ENCODE assay signal across 10 mouse cellular contexts in the genomic region with DNA sequence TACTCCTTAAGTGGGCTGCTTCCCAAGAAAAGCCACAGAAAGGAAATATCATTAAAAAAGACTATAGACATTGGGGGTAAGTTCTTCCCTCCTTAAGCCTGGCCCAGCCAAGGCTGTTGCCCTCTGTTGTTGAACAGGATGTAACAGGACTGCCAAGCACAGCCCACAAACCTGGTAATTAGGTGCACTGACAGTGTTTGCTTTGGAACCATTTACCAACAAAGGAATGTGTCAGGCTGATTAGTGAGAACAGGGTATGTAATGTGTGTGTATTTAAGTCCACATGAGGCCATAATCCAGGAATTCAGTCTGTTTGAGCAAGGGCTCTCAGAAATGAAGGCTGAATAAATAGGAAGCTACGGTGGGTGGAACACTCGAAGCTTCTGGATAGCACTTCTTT.
A peak's percentile ranks its signal among the peaks of the same experiment; 100 is the strongest.
DNase-seq lines count a peak whose midpoint lies in the region; ATAC-seq lines count a peak whose summit lies in the region.
"Had no signal": no experiment of that assay in that cellular context is flagged by ENCODE, and none has a peak within 500 bp of the region (broad histone marks: within the 10 kb centered on the region; RNA-seq: fewer than 3 reads in every experiment).

No protein-coding gene starts in this region.

- H3K4me1 ChIP-seq in embryonic facial prominence, embryonic 14.5 days (ENCODE audit: control insufficient read depth, insufficient read depth, low read length): 0 out of 2 replicates have a peak, but pooled peaks cover 5% of the 10 kb centered on the region
- H3K4me1 ChIP-seq in kidney, embryonic 14.5 days (ENCODE audit: control insufficient read depth, insufficient read depth, low read length): 0 out of 2 replicates have a peak, but pooled peaks cover 3% of the 10 kb centered on the region
- H3K4me1 ChIP-seq in midbrain, embryonic 14.5 days (ENCODE audit: control insufficient read depth, insufficient read depth, low read length): no peaks in the 10 kb centered on the region; the same call in 1 of the 2 replicates

- no peak overlapping the region for H3K4me3 ChIP-seq in embryonic facial prominence, embryonic 14.5 days (ENCODE audit: low read depth, low read length)
- no peak overlapping the region for H3K4me3 ChIP-seq in kidney, embryonic 14.5 days (ENCODE audit: low read length)
- H3K4me3 ChIP-seq in midbrain, embryonic 14.5 days (replicated peaks; ENCODE audit: low read depth, low read length): no peak overlapping the region

- no peaks in the 10 kb centered on the region for H3K36me3 ChIP-seq in embryonic facial prominence, embryonic 14.5 days (ENCODE audit: control insufficient read depth, insufficient read depth, low read length)
- no peaks in the 10 kb centered on the region for H3K36me3 ChIP-seq in kidney, embryonic 14.5 days (ENCODE audit: control insufficient read depth, insufficient read depth, low read length)
- no peaks in the 10 kb centered on the region for H3K36me3 ChIP-seq in midbrain, embryonic 14.5 days (ENCODE audit: control insufficient read depth, insufficient read depth, low read length)

- H3K27me3 ChIP-seq in embryonic facial prominence, embryonic 14.5 days (replicated peaks; ENCODE audit: control insufficient read depth, insufficient read depth, low read length): no peaks in the 10 kb centered on the region
- no peaks in the 10 kb centered on the region for H3K27me3 ChIP-seq in kidney, embryonic 14.5 days (ENCODE audit: control insufficient read depth, insufficient read depth, low read length)
- no peaks in the 10 kb centered on the region for H3K27me3 ChIP-seq in midbrain, embryonic 14.5 days (ENCODE audit: control insufficient read depth, insufficient read depth, low read length)

- DNase-seq in heart, adult 11 months: peak; percentile 94
- DNase-seq in heart, adult 8-10 months (ENCODE audit: low spot score): no peak
- DNase-seq in embryonic facial prominence, embryonic 14.5 days (ENCODE audit: low spot score): peak; percentile 85
- DNase-seq in lung, postnatal 25 days (ENCODE audit: low spot score): peak; percentile 89
- no peak for DNase-seq in natural killer cell, adult 2 months (ENCODE audit: low spot score in 2 of 2)
- no peak for DNase-seq in midbrain, embryonic 14.5 days
- DNase-seq: cerebellum, postnatal 25 days had no signal

- no peaks in the 10 kb centered on the region for H3K9me3 ChIP-seq in embryonic facial prominence, embryonic 14.5 days (ENCODE audit: control insufficient read depth, low read length)
- no peaks in the 10 kb centered on the region for H3K9me3 ChIP-seq in kidney, embryonic 14.5 days (ENCODE audit: control insufficient read depth, low read length)
- H3K9me3 ChIP-seq in midbrain, embryonic 14.5 days (ENCODE audit: control insufficient read depth, low read length): no peaks in the 10 kb centered on the region

- 55% methylated on average over 2 of the region's 2 CpGs for WGBS in embryonic facial prominence, embryonic 14.5 days
- 53% methylated on average over 2 of the region's 2 CpGs for WGBS in kidney, embryonic 14.5 days
- WGBS in midbrain, embryonic 14.5 days: 62% methylated on average over 2 of the region's 2 CpGs

- H3K27ac ChIP-seq in embryonic facial prominence, embryonic 14.5 days (replicated peaks; ENCODE audit: low read depth, low read length): 0 out of 2 replicates have a peak overlapping the region, but pooled peaks have one; percentile 10
- no peak overlapping the region for H3K27ac ChIP-seq in kidney, embryonic 14.5 days (ENCODE audit: low read depth, low read length)
- H3K27ac ChIP-seq in midbrain, embryonic 14.5 days (replicated peaks; ENCODE audit: low read depth, low read length): no peak overlapping the region

- H3K9ac ChIP-seq in embryonic facial prominence, embryonic 14.5 days (ENCODE audit: low read depth, low read length): no peak overlapping the region
- H3K9ac ChIP-seq in kidney, embryonic 14.5 days (ENCODE audit: low read depth, low read length): no peak overlapping the region
- no peak overlapping the region for H3K9ac ChIP-seq in midbrain, embryonic 14.5 days (replicated peaks; ENCODE audit: low read length)

- no peak overlapping the region for H3K4me2 ChIP-seq in embryonic facial prominence, embryonic 14.5 days (ENCODE audit: low read depth, low read length)
- H3K4me2 ChIP-seq in kidney, embryonic 14.5 days (replicated peaks; ENCODE audit: low read depth, low read length): no peak overlapping the region
- H3K4me2 ChIP-seq in midbrain, embryonic 14.5 days (ENCODE audit: low read length): no peak overlapping the region

- ATAC-seq in embryonic facial prominence, embryonic 14.5 days (ENCODE audit: low read depth): peak; percentile 90
- peak; percentile 39; the same call in 1 of the 2 replicates for ATAC-seq in kidney, embryonic 14.5 days (ENCODE audit: low FRiP score, low TSS enrichment)
- no peak for ATAC-seq in inflammation-experienced regulatory T-cells, adult 6 months
- ATAC-seq in midbrain, embryonic 14.5 days (ENCODE audit: low FRiP score, low TSS enrichment): no peak
- ATAC-seq: CD4-positive, CD25-positive, alpha-beta regulatory T cell, adult 4 months had no signal

Comparison
In these comparisons a context has a peak if more than half of its experiments do, and no peak if none do; other contexts are left out.
1. DNase-seq: peak in heart, adult 11 months (single experiment), embryonic facial prominence, embryonic 14.5 days (single experiment) and lung, postnatal 25 days (single experiment); none in heart, adult 8-10 months (single experiment), natural killer cell, adult 2 months (0 of 2) and midbrain, embryonic 14.5 days (single experiment).
2. ATAC-seq: peak in embryonic facial prominence, embryonic 14.5 days (single experiment) and kidney, embryonic 14.5 days (single experiment); none in inflammation-experienced regulatory T-cells, adult 6 months (single experiment) and midbrain, embryonic 14.5 days (single experiment).